Mouse (Mus musculus): ENCODE results near the gene Abcc6. TPM values are rescaled to one million over a fixed set of nuclear protein-coding genes. Genes with fewer than 3 reads are reported as not detected.

The Abcc6 gene
- polyA plus RNA-seq, 1 experiment from 2014 or later: 0.35 TPM

DNA sequence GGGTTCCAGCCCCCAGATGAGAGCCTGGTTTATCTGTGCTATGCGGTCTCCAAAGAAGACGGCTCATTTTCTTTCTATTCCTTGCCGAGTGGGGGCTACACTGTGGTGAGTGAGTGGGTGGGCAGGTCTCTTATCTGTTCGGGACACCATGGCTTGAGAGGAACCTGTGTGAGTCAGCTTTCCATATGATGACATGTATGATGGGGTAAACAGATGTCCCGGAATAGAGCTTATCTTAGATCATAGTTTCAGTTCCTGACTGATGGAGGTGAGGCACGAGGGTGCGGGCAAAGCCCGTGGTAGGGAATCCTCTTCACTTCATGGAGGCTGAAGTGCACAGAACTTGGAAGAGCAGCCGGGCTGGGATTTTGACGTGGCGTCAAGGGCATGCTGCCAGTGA, 15.8 kb upstream of the Abcc6 start:
- Histone ChIP-seq H3K27ac (no peak overlapping the region), H3K4me2 (no peak overlapping the region), H3K9ac (no peak overlapping the region), H3K4me3 (no peak overlapping the region), H3K36me3 (peaks cover 88% of the 10 kb centered on the region), H3K27me3 (no peaks in the 10 kb centered on the region), H3K4me1 (no peaks in the 10 kb centered on the region), H3K9me3 (no peaks in the 10 kb centered on the region)
- no peak for ATAC-seq (ENCODE audit: insufficient number of reproducible peaks, low FRiP score, low TSS enrichment, low read depth)
- 92% methylated on average over 11 of the region's 11 CpGs for WGBS

DNA sequence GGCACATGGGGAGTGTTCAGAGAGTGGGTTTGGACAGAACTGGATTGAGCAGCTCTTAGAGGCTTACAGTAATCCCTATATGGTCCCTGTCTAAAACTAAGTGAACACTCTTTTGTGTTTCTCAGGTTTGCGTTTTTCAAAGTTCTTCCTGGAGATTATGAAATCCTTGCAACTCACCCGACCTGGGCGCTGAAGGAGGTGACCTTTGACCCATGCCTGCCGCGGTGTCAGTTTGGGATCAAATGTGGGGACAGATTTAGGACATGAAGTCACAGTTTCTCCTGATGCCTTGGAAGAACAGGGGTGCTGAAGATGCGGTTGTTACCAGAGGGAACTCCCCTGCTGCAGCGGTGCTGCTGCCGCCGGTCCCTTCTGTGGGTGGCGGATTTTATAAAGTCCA, 14.0 kb upstream of the Abcc6 start:
- H3K36me3 ChIP-seq: peaks cover 86% of the 10 kb centered on the region
- 92% methylated on average over 10 of the region's 10 CpGs for WGBS

DNA sequence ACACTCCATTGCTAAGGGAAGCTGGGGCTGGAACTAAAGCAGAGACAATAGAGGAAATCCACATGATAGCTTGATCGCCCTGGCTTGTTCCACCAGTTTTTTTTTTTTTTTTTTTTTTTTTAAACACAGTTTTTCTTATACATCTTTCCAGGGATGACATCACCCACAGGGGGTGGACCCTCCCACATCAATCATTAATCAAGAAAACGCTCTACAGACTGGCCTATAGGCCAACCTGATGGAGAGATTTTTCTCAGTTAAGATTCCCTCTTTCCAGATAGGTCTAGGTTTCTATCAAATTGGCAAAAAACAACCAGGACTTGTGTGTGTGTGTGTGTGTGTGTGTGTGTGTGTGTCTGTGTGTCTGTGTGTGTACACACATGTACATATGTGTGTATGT, 9.8 kb upstream of the Abcc6 start:
- peaks cover 2% of the 10 kb centered on the region for H3K4me1 ChIP-seq
- no peak overlapping the region for H3K4me3 ChIP-seq
- H3K27ac ChIP-seq: no peak overlapping the region
- no peak overlapping the region for H3K9ac ChIP-seq
- peaks cover 69% of the 10 kb centered on the region for H3K36me3 ChIP-seq
- H3K27me3 ChIP-seq: no peaks in the 10 kb centered on the region
- WGBS: 81% methylated on average over 2 of the region's 2 CpGs
- no peak overlapping the region for H3K4me2 ChIP-seq
- no peak for ATAC-seq (ENCODE audit: insufficient number of reproducible peaks, low FRiP score, low TSS enrichment, low read depth)
- H3K9me3 ChIP-seq: no peaks in the 10 kb centered on the region

More for the DNA sequence above, 14.0 kb upstream of the Abcc6 start:
- no peaks in the 10 kb centered on the region for H3K4me1 ChIP-seq
- H3K9ac ChIP-seq: no peak overlapping the region
- no peaks in the 10 kb centered on the region for H3K27me3 ChIP-seq
- no peak overlapping the region for H3K4me3 ChIP-seq
- H3K27ac ChIP-seq: no peak overlapping the region
- no peak overlapping the region for H3K4me2 ChIP-seq
- ATAC-seq (ENCODE audit: insufficient number of reproducible peaks, low FRiP score, low TSS enrichment, low read depth): no peak
- H3K9me3 ChIP-seq: no peaks in the 10 kb centered on the region

DNA sequence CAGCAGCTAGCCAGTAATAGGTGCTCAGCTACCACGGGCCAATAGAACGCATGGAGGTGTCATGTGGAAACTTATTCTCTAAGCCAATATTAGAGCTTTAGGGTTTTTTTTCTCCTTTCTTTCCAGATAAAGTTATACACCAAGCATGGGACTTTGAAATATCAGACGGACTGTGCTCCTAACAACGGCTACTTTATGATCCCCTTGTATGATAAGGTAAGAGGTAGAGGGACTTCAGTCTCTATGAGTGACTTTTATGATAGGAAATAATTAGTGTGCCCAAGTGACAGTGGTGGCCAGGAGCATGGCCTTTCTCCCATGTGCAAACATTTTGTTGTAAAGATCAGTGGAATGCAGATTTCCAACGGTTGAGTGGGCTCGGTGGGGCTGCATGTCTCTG, 7.3 kb upstream of the Abcc6 start:
- Histone ChIP-seq H3K4me2 (no peak overlapping the region), H3K4me3 (no peak overlapping the region), H3K9me3 (no peaks in the 10 kb centered on the region), H3K27me3 (no peaks in the 10 kb centered on the region), H3K4me1 (peaks cover 11% of the 10 kb centered on the region), H3K36me3 (peaks cover 44% of the 10 kb centered on the region), H3K27ac (no peak overlapping the region), H3K9ac (no peak overlapping the region)
- WGBS: 83% methylated on average over 6 of the region's 6 CpGs
- no peak for ATAC-seq (ENCODE audit: insufficient number of reproducible peaks, low FRiP score, low TSS enrichment, low read depth)

DNA sequence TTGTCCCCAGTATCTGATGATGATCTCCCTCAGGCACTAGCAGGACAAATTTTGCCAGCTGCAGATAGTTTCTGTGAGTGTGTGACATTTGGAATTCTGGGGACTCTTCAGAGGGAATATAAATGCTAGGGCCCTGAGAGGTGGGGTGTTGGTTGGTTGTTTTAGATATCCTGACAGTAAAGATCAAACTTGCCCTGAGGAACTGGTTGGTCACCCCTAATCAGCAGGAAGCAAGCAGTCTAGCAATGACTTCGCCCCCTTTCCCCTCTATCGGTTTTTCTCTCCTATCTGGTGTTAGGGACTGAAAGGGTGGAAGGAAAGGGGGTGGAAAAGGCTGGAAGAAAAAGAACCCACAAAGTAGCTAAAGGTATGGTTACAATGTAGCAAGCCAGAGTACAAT, 5.4 kb upstream of the Abcc6 start:
- Histone ChIP-seq H3K4me1 (peaks cover 11% of the 10 kb centered on the region), H3K9ac (no peak overlapping the region), H3K27me3 (no peaks in the 10 kb centered on the region), H3K36me3 (peaks cover 25% of the 10 kb centered on the region), H3K27ac (no peak overlapping the region), H3K4me3 (no peak overlapping the region), H3K9me3 (no peaks in the 10 kb centered on the region), H3K4me2 (no peak overlapping the region)
- 91% methylated on average over 2 of the region's 2 CpGs for WGBS
- no peak for ATAC-seq (ENCODE audit: insufficient number of reproducible peaks, low FRiP score, low TSS enrichment, low read depth)

DNA sequence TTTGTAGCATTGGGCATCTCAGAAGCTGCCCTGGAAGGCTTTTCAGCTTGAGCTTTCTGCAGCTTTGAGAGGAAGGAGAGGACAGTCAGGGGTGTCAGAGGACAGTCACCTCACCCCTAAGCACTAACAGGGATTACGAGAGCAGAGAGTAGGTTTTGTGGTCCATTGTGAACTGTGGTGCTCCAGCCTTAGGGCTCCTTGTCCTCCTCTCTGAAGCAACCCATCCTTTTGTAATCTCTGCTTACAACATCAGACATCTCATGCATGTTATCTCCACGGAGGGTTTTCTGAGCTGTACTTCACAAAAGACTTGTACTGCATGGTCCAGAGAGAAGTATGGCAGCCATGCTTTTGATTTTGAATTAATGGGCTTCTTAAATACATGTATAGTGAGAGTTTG, 4.9 kb upstream of the Abcc6 start:
- H3K27me3 ChIP-seq: no peaks in the 10 kb centered on the region
- peak overlapping the region; percentile 68 for H3K4me2 ChIP-seq
- H3K4me3 ChIP-seq: peak overlapping the region; percentile 82; the same call in 1 of the 2 replicates
- H3K9ac ChIP-seq: no peak overlapping the region
- no peaks in the 10 kb centered on the region for H3K9me3 ChIP-seq
- H3K4me1 ChIP-seq: peaks cover 15% of the 10 kb centered on the region
- peaks cover 20% of the 10 kb centered on the region for H3K36me3 ChIP-seq
- WGBS: 80% methylated on average over 2 of the region's 2 CpGs
- no peak for ATAC-seq (ENCODE audit: insufficient number of reproducible peaks, low FRiP score, low TSS enrichment, low read depth)
- H3K27ac ChIP-seq: no peak overlapping the region

DNA sequence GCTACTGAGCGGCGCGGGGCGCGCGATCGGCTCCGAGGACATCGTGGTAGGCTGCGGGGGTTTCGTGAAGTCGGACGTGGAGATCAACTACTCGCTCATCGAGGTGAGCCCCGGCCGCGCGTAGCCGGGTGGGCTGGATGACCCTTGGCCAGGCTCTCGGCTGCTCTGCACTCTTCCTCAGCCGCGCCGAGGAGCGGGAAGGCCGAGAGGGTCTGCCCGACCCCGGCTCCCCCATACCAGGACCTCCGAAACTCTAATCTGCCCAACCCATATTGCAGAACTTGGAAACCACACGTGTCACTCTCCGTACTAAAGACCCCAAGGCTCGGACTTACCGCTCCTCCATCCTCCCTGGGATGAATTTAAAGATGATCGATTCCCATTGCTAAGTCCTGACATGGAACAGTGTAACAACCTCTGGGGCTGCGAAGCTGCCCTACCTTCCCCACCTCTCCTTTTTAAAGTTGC, 3.8 kb upstream of the Abcc6 start:
- ATAC-seq (ENCODE audit: insufficient number of reproducible peaks, low FRiP score, low TSS enrichment, low read depth): peak; percentile 31; the same call in 1 of the 2 replicates
- peak overlapping the region; percentile 73 for H3K9ac ChIP-seq
- H3K4me1 ChIP-seq: peaks cover 19% of the 10 kb centered on the region
- H3K27ac ChIP-seq: no peak overlapping the region
- peaks cover 16% of the 10 kb centered on the region for H3K36me3 ChIP-seq
- WGBS: under 1% methylated on average over 34 of the region's 35 CpGs
- H3K4me2 ChIP-seq: peak overlapping the region; percentile 68
- H3K4me3 ChIP-seq: peak overlapping the region; percentile 82
- no peaks in the 10 kb centered on the region for H3K9me3 ChIP-seq
- H3K27me3 ChIP-seq: no peaks in the 10 kb centered on the region

DNA sequence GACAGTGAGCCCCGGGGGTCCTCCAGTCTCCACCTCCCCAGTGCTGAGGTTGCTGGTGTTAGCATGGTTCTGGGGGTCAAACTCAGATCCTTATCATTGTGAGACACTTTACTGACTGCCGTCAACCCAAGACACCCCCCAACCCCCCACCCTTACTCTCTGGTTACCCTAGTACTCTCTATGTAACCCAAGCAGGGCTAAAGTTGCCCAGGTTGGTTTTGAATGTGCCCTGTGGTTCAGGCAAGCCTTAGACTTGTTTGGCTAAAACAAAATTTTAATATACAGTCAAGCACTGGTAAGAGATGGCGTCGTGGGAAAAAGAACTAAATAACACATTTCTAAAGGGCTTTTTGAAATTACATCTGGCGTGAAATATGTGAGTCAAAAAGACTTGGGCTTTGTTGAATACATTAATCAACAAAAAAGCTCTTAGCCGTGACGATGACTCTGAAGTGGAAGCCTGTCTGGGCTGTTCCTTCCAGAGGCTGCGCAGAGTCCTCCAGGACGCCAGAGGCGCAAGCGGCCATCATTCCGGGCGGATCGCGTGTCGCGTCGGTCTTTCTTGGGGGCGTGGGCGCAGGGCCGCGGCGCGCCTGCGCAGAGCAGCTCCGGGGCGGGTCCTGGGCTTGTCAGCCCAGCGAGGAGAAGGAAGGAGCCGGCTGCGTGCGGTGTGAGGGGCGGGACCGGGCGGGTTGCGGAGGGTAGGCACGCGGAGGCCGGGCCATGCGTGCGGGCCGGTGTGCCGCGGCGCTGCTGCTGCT, 3.2 kb upstream of the Abcc6 start, which contains the start of gene Nomo1:
TSS of gene Nomo1 (plus strand) at position 590 of the 761 bp plus-strand sequence.
- Histone ChIP-seq H3K36me3 (peaks cover 10% of the 10 kb centered on the region), H3K4me3 (peak within 1 kb of the TSS; percentile 82), H3K4me1 (peaks cover 19% of the 10 kb centered on the region), H3K27me3 (no peaks in the 10 kb centered on the region), H3K4me2 (peak within 1 kb of the TSS; percentile 68), H3K9me3 (no peaks in the 10 kb centered on the region), H3K9ac (peak within 1 kb of the TSS; percentile 73), H3K27ac (no peak within 1 kb of the TSS)
- 6% methylated on average over 39 of the region's 44 CpGs for WGBS
- peak; percentile 88 for ATAC-seq (ENCODE audit: insufficient number of reproducible peaks, low FRiP score, low TSS enrichment, low read depth)

DNA sequence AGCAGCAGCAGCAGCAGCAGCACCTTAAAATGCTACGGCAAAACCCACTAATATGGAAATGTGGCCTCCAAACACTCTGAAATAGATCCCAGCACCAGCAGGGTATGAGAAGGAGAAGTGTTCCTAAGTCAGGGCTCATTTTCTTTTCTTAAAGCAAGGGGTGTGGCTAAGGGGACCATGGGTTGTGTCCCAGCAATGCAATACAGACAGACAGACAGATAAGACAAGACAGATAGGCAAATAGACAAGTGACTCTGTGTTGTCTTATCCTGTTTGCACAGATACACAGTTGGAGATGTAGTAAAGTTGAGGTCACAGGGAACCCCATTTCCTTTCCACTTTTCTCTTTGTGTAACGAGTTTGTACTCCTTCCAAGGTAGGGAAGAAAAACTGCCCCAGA, 973 bp upstream of the Abcc6 start:
- WGBS: 64% methylated on average over 2 of the region's 2 CpGs
- no peaks in the 10 kb centered on the region for H3K9me3 ChIP-seq
- ATAC-seq (ENCODE audit: insufficient number of reproducible peaks, low FRiP score, low TSS enrichment, low read depth): no peak
- no peak overlapping the region for H3K4me2 ChIP-seq
- H3K36me3 ChIP-seq: no peaks in the 10 kb centered on the region
- no peak overlapping the region for H3K9ac ChIP-seq
- H3K4me1 ChIP-seq: peaks cover 19% of the 10 kb centered on the region
- no peak overlapping the region for H3K27ac ChIP-seq
- no peak overlapping the region for H3K4me3 ChIP-seq
- H3K27me3 ChIP-seq: no peaks in the 10 kb centered on the region

DNA sequence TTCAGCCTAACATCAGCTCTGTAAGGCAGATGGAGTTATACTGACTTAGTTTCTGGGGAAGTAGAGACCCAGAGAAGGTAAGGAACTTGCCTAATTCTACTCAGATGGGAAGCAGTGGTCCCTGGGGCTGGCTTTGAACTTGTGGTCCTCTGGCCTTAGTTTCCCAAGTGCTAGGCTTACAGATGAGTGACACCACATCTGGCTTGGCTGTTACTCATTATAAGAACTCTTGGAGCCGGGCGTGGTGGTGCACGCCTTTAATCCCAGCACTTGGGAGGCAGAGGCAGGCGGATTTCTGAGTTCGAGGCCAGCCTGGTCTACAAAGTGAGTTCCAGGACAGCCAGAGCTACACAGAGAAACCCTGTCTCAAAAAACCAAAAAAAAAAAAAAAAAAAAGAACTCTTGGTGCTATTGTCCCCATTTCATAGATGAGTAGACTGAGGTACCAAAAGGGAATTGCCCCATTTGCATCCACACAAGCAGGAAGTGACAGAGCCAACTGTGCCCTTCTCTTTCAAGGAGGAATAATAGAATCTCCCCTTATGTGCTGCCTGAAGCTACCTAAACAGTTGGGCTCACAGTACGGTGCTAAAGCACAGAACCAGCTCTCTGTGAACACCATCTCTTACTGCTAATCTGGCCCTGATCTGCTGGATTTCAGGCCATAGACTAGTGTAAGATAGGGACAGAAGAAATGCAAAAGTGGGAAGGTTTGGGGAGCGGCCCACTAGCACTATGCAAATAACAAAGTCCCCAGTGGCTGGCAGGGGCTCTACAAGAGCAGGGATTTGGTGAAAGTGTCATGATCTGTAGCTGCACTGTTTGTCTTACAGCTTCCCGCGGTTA, 580 bp downstream of the Abcc6 start:
- Histone ChIP-seq H3K4me2 (peak overlapping the region; percentile 22), H3K27ac (no peak overlapping the region), H3K4me1 (peaks cover 13% of the 10 kb centered on the region), H3K9me3 (no peaks in the 10 kb centered on the region), H3K4me3 (peak overlapping the region; percentile 10; the same call in 1 of the 2 replicates), H3K36me3 (no peaks in the 10 kb centered on the region), H3K9ac (no peak overlapping the region), H3K27me3 (no peaks in the 10 kb centered on the region)
- WGBS: 66% methylated on average over 9 of the region's 9 CpGs
- no peak for ATAC-seq (ENCODE audit: insufficient number of reproducible peaks, low FRiP score, low TSS enrichment, low read depth)

DNA sequence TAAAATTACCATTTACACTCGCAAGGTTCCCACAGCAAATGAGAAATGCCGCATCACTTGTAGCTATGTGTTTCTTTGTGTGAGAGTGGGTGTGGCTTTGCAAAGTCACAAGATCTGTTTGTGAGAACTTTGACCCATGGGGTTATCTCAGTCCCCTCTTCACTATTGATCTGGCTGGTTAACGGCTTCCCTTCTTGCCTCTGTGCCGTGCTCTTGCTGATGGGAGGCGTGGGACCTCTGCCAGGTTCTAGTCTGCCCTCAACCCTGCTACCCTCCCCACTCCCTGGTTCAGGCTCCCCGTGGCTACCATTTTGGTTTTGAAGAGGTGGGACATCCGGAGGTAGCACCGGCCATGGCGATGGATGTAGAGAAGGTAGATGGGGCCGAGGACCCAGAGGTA, 1.4 kb downstream of the Abcc6 start:
- H3K9me3 ChIP-seq: no peaks in the 10 kb centered on the region
- no peak for ATAC-seq (ENCODE audit: insufficient number of reproducible peaks, low FRiP score, low TSS enrichment, low read depth)
- no peak overlapping the region for H3K4me3 ChIP-seq
- no peak overlapping the region for H3K9ac ChIP-seq
- peaks cover 8% of the 10 kb centered on the region for H3K4me1 ChIP-seq
- H3K27ac ChIP-seq: no peak overlapping the region
- no peak overlapping the region for H3K4me2 ChIP-seq
- no peaks in the 10 kb centered on the region for H3K27me3 ChIP-seq
- WGBS: 86% methylated on average over 10 of the region's 10 CpGs
- H3K36me3 ChIP-seq: no peaks in the 10 kb centered on the region

DNA sequence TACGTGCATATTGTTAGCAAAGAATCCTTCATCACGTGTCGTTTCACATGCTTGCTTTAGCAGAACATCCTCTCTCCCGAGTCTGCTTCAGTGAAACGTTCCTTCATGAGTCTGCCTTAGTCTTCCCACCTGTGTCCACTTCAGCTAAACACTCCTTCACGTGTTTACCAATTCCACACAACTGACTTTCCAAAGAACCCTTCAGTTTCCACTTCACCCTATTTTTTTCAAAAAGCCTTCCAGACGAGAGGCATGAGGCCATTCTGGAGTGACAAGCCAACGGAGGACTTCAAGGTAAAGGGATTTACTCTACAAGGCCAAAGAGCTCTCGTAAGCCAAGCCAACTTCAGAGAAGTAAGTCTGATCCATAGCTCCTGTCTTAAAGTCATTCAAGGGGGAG, 4.7 kb downstream of the Abcc6 start:
- Histone ChIP-seq H3K9me3 (no peaks in the 10 kb centered on the region), H3K27ac (no peak overlapping the region), H3K4me2 (no peak overlapping the region), H3K4me3 (no peak overlapping the region), H3K9ac (no peak overlapping the region), H3K27me3 (no peaks in the 10 kb centered on the region), H3K36me3 (no peaks in the 10 kb centered on the region), H3K4me1 (peaks cover 15% of the 10 kb centered on the region)
- 66% methylated on average over 9 of the region's 9 CpGs for WGBS
- no peak for ATAC-seq (ENCODE audit: insufficient number of reproducible peaks, low FRiP score, low TSS enrichment, low read depth)

All from limb, embryonic 15.5 days (tissue).